Mouse (Mus musculus): ENCODE results near the gene Calhm6. TPM values are rescaled to one million over a fixed set of nuclear protein-coding genes. Genes with fewer than 3 reads are reported as not detected.
A peak's percentile ranks its signal among the peaks of the same experiment; 100 is the strongest.

The Calhm6 gene
- under 1 TPM in 1 of 2 experiments, not detected in 1; 0.33 TPM for total RNA-seq (2021)

DNA sequence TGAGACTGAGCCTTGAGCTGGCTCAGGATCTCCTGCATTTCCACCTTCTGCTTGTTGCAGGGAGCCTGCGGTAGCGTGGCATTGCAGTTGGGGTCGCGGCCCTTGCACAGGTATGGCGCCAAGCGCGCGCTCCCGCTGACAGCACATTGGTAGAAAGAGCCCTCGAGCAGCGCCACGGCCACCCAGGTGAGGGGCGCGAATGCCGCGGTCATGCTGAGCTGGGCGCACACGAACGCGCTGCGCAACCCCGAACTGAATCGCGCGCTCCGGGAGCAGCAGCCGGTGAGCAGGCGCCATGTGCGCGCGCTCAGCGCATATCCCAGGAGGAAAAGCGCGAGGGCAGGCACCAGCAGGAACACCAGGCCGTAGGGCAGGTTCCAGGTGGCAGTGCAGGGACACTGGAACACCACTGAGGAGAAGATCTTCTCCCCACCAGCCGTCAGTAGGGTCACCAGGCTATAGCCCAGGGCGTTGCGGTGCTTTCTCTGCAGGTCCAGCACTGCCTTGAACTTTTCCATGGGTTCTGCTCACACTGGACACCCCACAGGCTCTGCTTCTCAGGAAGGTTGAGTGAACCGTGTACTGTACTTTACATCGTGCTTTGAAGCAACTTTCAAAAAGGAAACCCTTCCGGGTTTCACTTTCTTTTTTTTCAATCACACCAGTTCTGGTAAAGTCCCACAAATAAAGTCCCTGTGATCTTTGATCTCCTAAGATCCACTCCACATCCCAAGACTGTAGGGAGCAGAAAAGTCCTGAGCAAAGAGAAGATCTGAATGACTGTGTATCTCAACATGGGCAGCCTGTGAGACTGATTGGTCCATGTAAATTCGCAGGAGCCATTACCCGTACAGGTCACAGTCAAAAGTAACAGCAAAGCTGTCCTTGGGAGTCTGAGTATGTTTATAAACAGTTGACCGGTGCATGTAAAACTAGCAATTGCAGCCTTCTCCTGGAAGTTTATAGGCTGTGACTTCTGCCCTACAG lies at the start of gene Calhm6:
Gene Calhm6 (minus strand): TSS at position 593 of the 987 bp plus-strand sequence.
- DNase-seq, result peak; percentile 42

DNA sequence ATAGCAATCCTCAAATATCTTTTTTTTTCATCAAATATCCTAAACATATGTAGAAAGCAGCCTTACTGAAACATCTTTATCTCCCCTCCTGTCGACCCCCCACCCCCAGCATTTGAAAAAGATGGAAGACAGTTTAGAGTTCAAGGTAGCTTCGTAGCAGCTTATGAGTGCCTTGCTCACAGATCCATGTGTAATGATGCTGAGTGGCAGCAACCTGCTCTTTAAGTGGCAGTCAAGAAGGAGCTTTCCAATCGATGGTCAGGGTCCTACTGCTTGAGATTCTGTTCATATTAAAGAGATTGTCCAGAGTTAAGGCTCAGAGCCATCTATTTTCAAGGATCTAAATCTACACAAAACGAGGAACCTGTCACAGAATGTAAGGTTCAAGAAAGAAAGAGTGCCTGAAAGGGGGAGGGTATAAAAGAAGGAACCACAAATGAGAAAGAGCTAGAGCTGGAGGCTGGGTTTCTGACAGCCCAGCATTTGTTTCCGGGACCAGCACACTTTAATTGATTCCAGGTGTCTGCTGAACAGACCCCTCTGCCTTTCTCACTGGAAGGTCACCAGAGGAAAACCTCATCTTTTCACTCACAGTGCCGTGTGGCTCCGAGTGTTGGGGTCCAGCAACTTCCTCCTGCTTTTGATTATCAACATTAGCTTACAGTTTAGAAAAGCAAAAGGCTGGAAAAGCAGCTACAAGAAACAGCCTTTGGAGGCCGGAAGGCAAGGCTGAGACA lies 48.3 kb upstream of the Calhm6 start:
- DNase-seq, result no peak

DNA sequence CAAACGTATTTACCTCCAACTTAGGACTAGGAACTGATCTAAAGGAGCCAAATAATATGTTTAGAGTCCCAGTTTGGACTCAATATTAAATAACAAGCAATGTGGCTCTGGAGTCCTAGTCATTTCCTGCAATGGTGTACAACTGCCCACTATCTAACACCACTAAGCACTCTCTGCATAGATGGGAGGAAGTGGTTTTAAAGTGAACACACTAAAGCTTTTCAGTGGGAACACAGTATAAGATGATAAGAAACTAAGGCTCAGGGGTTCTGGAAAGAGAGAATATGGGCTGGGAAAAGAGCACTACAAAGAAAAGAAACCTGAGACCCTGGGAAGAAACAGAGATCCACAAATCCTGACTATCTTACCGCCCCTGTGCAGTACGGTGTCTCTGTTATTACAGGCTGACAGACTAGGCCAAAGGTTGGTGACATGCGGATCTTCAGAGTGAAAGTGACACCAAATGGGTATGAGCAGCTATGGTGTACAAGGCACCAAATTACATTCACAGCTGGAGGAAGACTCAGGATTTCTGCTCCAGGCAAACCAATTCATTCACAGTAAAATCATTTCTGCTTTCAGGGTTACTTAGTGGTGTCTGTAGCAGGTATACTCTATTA lies 45.0 kb upstream of the Calhm6 start:
- DNase-seq, result no peak

DNA sequence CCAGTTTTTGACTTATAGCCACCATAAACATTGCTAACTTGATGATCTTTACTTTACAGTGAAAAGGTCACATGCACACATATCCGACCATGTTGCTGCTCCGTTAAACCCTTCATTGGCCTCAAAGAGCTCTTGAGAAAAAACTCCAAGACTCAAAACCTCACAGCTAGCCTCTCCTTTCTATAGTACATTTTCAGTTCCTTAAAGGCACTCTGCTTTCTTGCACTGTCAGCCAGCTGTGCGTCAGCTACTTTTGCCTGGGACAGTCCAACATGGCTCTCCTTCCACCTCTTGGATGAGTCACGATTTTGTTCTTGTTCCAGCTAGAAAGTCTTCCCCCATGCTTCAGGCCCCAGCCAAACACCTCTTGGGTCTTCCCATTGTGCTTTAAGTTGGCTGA lies 43.9 kb upstream of the Calhm6 start:
- DNase-seq, result no peak

DNA sequence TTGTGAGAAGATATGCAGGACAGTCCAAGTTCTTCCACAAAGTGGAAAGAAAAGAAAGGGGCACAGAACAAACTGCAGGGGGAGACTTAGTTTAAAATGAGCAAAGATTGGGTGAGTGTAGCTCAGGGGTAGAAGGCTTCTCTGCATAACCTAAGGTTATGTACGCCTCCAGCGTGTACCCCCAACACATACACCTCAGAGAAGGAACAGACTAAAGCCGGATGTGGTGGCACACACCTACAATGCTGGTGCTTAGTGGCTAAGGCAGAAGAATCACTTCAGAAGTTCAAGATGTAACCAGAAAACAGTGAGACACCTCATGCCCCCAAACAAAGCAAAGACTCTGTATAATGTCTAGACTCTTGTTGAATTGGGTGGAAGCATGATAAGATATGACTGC lies 43.4 kb upstream of the Calhm6 start:
- no peak for DNase-seq

DNA sequence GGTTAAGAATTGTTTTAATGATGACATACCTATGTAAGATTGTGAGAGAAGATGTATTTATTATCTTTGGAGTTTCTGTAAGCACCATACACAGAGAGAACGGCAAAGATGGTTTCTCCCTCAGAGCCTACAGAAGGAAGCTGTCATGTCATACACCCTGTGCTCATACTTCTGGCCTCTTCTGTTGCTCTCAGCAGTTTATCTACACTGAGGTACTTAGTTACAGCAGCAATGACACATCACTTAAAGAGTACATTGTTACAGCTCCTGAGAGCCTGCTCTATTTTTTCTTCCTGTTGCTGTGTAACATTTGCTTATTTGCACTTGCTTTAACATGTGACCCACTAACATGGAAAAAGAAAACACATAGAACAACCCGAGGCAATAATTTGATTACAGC lies 39.2 kb upstream of the Calhm6 start:
- no peak for DNase-seq

DNA sequence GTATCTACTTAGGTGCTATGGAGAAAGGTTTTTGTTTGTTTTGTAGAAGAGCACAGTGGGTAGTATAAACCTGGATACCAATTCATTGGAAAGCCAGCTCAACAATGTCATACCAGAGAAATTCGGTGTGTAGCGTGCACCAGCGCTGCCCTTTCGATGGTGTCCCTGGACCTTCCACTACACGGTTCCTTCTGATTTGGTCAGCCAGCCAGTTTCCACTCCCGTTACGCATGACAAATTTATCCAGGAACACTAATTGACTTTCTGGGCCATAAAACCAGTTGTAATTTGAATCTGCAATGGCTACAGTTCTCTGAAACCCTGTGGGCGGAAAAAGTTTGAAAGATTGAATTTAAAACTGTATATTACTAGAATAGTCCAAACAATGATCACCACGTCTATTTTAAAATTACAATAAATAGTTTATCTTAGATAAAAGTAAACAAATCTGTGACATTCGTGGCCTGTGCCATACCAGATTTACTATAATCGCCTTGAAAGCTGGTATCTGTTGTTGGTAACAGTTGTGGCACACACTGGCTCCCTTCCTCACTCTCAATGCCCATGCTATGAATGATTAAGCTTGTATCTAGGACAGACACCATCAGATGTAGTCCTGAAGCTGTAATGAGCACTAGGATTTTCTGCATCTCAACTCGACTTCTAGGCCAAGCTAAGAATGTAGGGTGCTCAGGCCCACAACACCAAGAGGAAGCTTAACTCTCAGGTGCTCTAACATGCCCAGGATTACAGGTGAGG lies 28.2 kb upstream of the Calhm6 start:
- DNase-seq, result no peak

DNA sequence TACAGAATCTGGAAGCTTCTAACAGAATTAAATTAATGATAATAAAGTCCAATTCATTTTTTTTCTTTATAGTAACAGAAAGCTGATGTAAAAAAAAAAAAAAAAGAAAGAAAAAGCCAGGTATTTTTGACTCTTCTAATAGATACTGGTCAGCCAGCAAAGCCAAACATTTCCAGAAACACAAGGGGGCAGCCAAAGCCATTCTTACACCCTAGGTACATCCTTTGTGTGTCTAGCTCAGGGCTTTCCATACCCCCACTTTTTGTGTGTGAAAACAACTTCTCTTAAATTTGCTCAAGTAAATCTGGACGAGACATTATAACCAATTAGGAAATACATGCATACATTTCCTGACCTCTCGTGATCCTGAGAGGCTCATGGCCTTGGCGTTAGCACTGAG lies 24.0 kb upstream of the Calhm6 start:
- peak; percentile 40 for DNase-seq

DNA sequence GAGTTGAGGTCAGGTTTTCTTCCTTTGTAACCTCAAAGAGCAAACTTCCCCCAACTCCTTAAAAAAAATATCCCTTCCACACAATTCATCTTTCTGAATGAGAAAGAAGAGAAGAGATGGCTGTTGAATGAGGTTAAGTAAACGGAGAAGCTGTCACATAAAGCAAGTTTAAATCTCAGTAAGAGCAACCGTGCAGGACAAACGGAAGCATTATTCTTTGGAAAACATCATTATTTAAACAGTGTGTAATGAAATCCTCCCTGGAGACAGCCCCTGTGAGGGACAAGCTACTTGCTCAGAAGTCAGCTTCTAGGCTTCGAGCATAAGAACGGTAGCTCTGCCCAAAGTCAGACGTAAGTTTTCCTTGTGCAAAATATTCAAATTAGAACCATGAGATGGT lies 22.7 kb upstream of the Calhm6 start:
- DNase-seq, result no peak

DNA sequence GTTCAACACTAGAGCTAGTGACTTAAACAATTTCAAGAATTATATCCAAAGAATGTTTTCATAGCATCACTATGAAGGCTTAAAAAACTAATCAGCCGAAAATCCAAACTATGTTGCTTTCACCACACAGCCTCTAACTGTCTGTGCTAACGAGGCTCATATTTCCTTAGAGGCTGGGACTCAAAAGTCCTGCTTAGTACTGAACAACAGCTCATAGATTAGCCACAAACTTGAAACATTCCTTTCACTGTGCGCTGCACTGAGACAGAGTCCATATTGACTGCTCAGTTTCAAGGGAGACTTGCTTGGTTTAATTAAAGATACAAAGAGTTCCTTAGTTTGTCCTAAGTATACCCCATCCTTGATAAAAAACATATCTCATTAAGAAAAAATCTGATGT lies 22.0 kb upstream of the Calhm6 start:
- DNase-seq, result no peak

DNA sequence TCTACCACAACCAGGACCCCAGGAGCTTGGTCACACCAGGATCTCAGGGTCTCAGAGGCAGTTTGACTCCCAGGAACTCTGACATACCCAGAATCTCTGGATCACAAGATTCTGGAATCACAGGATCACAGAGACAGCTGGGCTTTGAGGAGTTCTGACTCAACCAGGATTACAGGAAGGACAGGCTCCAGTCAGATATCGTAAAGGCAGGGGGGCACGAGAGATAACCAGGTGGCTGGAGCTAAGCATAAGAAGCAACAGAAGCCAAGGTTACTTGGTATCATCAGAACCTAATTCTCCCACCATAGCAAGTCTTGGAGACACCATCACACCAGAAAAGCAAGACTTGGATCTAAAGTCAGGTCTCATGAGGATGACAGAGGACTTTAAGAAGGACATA lies 13.9 kb upstream of the Calhm6 start:
- no peak for DNase-seq

DNA sequence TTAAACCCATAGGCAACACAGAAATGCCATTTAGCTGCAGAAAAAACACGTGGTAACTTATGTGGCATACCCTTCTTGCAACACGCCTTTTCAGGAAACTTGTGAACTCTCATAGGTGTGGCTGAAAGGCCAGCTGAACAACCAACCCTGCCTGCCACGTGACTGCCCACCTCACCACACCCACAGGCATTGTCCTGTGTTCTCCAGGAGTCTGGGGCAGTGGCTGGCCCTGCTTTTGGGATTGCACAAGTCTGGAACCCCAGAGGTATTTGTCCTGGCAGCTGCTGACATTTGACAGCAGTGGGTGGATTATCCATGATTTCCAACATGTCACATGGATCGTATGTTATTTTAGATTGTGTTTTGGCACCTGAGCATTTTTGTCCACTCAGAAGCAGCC lies 12.0 kb upstream of the Calhm6 start:
- DNase-seq, result no peak

DNA sequence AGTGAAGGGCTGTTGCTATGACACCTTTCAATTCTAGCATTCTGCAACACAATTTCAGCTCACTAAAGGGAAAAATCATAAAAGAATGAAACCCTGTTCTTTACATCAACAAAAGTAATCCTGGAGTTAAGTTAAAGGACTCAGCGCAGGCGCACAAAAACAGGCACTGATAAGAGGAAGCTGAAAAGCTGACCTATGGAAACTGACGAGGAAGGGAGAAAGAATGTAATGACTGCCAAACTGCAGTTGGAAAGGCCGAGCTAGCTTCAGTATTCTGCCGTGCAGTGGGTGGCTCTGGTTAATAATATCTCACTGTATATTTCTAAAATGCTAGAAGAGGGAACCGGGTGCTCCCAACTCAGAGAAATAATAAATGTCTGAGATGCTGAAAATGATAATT lies 10.2 kb upstream of the Calhm6 start:
- DNase-seq, result no peak

DNA sequence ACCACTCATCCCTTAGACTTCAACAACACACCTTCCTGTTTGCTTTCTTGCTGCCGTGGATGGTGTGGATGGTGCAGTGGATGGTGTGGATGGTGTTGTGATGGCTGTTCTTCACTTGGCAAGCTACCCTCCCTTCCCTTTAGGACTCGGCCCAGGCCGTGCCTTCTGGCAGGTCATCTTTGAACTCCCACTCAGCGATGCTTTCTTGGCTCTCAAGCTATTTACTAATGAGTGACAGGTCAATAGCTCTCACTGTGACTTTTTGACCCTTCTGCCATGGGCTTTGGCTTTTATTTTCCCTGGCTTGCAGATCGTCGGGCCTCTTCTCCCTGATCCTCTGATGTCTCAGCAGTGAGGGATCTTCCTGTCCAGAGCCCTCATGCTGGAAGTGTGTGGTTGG lies 8.6 kb upstream of the Calhm6 start:
- no peak for DNase-seq

DNA sequence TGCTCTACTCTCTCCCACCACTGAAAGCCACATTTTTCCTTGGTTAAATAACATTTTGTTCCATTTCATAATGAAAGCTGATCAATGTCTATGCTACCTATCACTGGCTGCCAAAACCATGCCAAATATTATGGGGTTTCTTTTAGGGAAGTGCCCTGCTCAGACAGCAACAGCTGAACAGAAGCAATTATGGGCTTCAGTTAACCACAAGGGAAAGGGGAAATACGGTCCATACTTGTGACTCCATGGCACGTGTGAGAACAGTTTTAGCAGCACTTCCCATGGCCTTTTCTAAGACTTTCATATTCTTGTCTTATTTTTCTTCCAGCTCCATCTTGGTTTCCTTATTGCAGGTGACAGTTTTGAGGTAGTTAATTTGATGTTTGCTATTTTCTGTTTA lies 3.6 kb upstream of the Calhm6 start:
- DNase-seq, result no peak

DNA sequence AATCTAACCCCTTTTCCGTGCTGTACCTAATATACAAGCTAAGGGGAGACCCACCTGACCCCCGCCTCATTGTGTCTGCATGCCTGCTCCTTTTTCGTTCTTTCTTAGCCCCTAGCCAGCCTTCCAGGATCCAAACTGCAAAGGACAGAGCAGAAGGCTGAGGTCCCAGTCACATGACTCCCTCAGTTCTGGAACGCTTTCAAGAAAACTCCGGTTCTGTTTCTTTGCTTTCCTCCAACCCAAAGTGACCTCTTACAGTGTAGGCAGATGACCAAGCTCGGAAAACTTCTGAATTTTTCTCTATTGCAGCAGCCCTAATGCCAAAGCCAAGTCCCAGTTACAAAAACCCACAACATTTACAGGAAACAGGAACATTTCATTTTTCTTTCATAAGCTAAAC lies 607 bp upstream of the Calhm6 start:
- DNase-seq, result peak; percentile 26

DNA sequence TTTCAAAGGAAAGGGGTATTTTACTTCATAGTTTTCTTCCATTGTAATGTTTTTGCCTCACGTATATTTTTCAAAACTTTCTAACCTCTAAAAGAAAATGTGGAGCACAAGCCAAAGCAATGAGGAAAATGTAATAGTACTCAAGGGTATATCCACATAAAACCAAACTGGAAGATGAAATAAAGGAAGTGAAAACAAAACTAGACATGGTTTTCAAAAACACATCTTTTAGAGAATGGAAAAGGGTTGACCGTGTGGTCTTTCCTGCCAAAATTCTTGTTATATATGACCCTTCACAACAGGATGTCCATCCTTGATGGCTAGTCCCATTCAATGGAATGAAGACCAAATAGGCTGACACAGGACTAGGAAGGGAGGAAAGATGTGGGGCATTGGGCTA lies 9.4 kb downstream of the Calhm6 start:
- DNase-seq, result no peak

DNA sequence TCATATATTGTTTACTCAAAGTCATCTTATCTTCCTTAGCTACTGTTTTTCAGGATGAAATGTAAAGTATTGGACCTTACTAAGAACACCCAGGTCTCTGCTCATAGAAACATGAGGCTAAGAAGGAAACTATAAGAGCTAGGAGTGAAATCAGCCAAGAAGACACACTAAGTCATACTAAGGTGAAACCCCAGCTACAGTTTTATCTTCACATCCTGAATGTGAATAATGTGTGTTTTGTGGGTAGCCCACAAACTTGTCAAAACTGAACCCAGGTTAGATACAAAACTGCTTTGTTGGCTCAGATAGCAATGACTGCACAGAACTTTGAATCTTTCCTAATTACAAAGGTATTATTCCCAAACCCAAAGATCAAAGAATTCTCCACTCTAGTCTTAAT lies 10.0 kb downstream of the Calhm6 start:
- DNase-seq, result no peak

DNA sequence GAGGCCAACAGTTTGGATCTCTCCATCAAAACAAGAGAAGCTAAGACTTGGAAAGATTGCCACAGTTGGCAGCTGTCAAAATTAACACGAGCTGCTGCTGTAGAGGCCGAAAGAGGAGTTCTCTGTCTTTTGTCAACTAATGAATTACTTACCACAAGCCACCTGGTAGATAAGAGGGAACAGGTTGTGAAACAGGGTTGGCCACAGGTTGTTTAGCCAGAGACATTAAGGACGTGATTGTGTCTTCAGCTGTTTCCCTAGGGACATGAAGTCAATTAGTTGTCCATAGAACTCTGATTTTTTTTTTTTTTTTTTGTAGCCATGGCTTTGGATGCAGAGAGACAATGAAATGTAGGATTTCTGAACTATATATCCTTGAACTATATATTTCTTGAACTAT lies 10.7 kb downstream of the Calhm6 start:
- no peak for DNase-seq

DNA sequence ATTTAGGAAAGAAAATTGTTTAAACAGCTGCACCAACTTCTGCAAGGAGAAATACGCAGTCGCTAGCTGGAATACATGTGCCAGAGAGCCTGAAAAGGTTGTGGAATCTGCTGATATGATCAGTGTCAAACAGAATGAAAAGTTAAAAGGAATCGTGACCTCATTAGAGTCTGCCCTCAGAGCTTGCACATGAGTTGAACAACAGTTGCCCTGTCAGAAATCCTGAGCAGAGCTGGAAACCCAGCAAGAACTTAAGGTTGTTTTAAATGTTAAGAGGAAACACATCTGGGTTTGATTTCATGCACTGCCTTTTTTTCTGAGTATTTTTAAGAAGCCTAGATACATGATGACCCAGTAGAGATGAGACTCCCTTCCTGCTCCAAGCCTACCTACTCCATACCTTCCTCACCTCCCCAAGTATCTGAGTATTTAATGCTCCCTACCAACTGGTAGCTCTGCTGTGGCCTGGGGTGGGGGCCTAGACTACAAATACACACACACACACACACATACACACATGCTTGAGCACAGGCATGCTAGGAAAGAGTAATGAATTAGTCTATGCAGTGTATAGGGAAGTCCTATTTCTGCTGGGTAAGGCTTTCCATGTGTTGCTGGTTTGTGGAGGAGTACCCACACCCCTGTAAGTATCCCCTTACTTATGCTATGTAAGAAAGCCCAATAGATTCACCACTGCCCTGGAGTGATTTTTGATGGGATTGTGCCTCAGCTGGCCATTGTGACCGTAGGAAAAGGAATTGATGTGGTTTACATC lies 15.6 kb downstream of the Calhm6 start:
- no peak for DNase-seq

DNA sequence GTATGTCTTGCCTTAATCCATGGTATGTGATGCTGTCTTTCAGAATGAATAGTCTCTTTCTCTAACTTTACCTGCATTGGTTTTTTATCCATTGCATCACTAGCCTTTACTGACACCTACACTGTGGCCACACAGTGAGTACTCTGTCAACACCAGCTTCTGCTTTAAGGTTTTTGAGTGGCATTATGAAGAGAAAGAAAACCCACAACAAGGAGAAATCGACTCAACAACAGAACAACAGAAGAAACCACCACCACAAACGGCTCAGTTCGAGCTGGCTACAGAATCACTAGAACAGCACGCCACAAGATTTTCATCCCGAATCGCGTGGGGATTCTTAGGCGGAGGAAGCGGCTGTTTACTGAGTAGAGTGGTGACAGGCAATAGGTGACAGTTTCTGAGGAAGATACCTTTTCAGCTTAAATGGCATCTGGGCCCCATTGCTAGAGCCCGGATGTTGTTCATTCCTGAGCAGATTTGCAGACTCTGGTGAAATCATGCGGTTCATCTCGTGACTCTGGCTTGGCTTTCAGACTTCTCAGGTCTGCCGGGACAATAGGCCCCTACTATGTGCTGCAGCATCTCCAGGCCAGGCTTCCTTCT lies 16.8 kb downstream of the Calhm6 start:
- no peak for DNase-seq
